Mouse (Mus musculus): ENCODE measurements around the gene Rgl2. TPM values are rescaled to one million over a fixed set of nuclear protein-coding genes. Genes with fewer than 3 reads are reported as not detected.

Rgl2 gene
- polyA plus RNA-seq, 1 experiment from 2014 or later = 60.9 TPM

GRCm38 (mm10) chr17:33918293-33919203, 10.8 kb upstream of the Rgl2 start:
- Histone ChIP-seq H3K4me1 (peaks cover 44% of the 10 kb centered on the region), H3K9ac (peak overlapping the region; percentile 37; the same call in 1 of the 2 replicates), H3K27ac (no peak overlapping the region), H3K27me3 (replicated peaks) (no peaks in the 10 kb centered on the region), H3K36me3 (replicated peaks) (peaks cover 9% of the 10 kb centered on the region; the same call in 1 of the 2 replicates), H3K4me2 (peak overlapping the region; percentile 56), H3K9me3 (no peaks in the 10 kb centered on the region), H3K4me3 (peak overlapping the region; percentile 32; the same call in 1 of the 2 replicates)
- no peak for ATAC-seq (replicated peaks)
- 62% methylated on average over 37 of the region's 37 CpGs for WGBS

- Histone ChIP-seq H3K4me1 (peaks cover 44% of the 10 kb centered on the region), H3K27ac (peak overlapping the region; percentile 49; the same call in 1 of the 2 replicates), H3K9me3 (no peaks in the 10 kb centered on the region), H3K4me2 (peak overlapping the region; percentile 56), H3K4me3 (peak overlapping the region; percentile 32), H3K9ac (peak overlapping the region; percentile 37), H3K27me3 (replicated peaks) (no peaks in the 10 kb centered on the region), H3K36me3 (replicated peaks) (no peaks in the 10 kb centered on the region; the same call in 1 of the 2 replicates)
- 1% methylated on average over 52 of the region's 52 CpGs for WGBS
- no peak for ATAC-seq (replicated peaks)
Measured at GRCm38 (mm10) chr17:33919351-33920281, 9.7 kb upstream of the Rgl2 start.

- Histone ChIP-seq H3K27me3 (replicated peaks) (no peaks in the 10 kb centered on the region), H3K4me3 (peak overlapping the region; percentile 32), H3K4me2 (peak overlapping the region; percentile 56), H3K9me3 (no peaks in the 10 kb centered on the region), H3K9ac (peak overlapping the region; percentile 37), H3K36me3 (replicated peaks) (no peaks in the 10 kb centered on the region), H3K4me1 (peaks cover 35% of the 10 kb centered on the region), H3K27ac (peak overlapping the region; percentile 49; the same call in 1 of the 2 replicates)
- no peak for ATAC-seq (replicated peaks)
- 1% methylated on average over 36 of the region's 36 CpGs for WGBS
Measured at GRCm38 (mm10) chr17:33920282-33921097, 8.9 kb upstream of the Rgl2 start.

- Histone ChIP-seq H3K27me3 (replicated peaks) (no peaks in the 10 kb centered on the region), H3K4me1 (peaks cover 34% of the 10 kb centered on the region), H3K4me3 (no peak overlapping the region), H3K4me2 (no peak overlapping the region), H3K27ac (no peak overlapping the region), H3K9me3 (no peaks in the 10 kb centered on the region), H3K9ac (no peak overlapping the region), H3K36me3 (replicated peaks) (no peaks in the 10 kb centered on the region)
- ATAC-seq (replicated peaks) = no peak
- 91% methylated on average over 7 of the region's 7 CpGs for WGBS
Measured at GRCm38 (mm10) chr17:33921361-33921760, 8.0 kb upstream of the Rgl2 start.

GRCm38 (mm10) chr17:33924577-33925283, 4.6 kb upstream of the Rgl2 start:
- ATAC-seq (replicated peaks) = no peak
- no peaks in the 10 kb centered on the region for H3K36me3 ChIP-seq (replicated peaks)
- no peaks in the 10 kb centered on the region for H3K9me3 ChIP-seq
- H3K4me1 ChIP-seq = peaks cover 24% of the 10 kb centered on the region
- H3K4me2 ChIP-seq = no peak overlapping the region
- H3K4me3 ChIP-seq = no peak overlapping the region
- WGBS = 85% methylated on average over 10 of the region's 10 CpGs
- no peak overlapping the region for H3K9ac ChIP-seq
- H3K27me3 ChIP-seq (replicated peaks) = no peaks in the 10 kb centered on the region
- H3K27ac ChIP-seq = no peak overlapping the region

- no peaks in the 10 kb centered on the region for H3K9me3 ChIP-seq
- no peak overlapping the region for H3K4me3 ChIP-seq
- H3K4me1 ChIP-seq = peaks cover 18% of the 10 kb centered on the region
- H3K4me2 ChIP-seq = no peak overlapping the region
- no peaks in the 10 kb centered on the region for H3K27me3 ChIP-seq (replicated peaks)
- 77% methylated on average over 21 of the region's 21 CpGs for whole genome bisulfite sequencing
- no peak overlapping the region for H3K9ac ChIP-seq
- no peak for ATAC-seq (replicated peaks)
- no peaks in the 10 kb centered on the region for H3K36me3 ChIP-seq (replicated peaks)
- no peak overlapping the region for H3K27ac ChIP-seq
Measured at GRCm38 (mm10) chr17:33925406-33926116, 3.8 kb upstream of the Rgl2 start.

- no peak for ATAC-seq (replicated peaks)
- 70% methylated on average over 17 of the region's 17 CpGs for WGBS
Measured at GRCm38 (mm10) chr17:33926207-33926932, 3.0 kb upstream of the Rgl2 start.

GRCm38 (mm10) chr17:33928251-33928947, 944 bp upstream of the Rgl2 start:
- H3K36me3 ChIP-seq (replicated peaks) = no peaks in the 10 kb centered on the region
- peak overlapping the region; percentile 93; the same call in 1 of the 2 replicates for H3K27ac ChIP-seq
- WGBS = 66% methylated on average over 21 of the region's 21 CpGs
- ATAC-seq (replicated peaks) = no peak
- H3K4me3 ChIP-seq = peak overlapping the region; percentile 93
- no peaks in the 10 kb centered on the region for H3K27me3 ChIP-seq (replicated peaks)
- H3K4me1 ChIP-seq = peaks cover 26% of the 10 kb centered on the region
- no peaks in the 10 kb centered on the region for H3K9me3 ChIP-seq
- H3K9ac ChIP-seq = peak overlapping the region; percentile 71
- peak overlapping the region; percentile 99 for H3K4me2 ChIP-seq

More at GRCm38 (mm10) chr17:33926207-33926932, 3.0 kb upstream of the Rgl2 start:
- H3K27ac ChIP-seq = no peak overlapping the region
- no peaks in the 10 kb centered on the region for H3K36me3 ChIP-seq (replicated peaks)
- no peak overlapping the region for H3K9ac ChIP-seq
- peaks cover 24% of the 10 kb centered on the region for H3K4me1 ChIP-seq
- H3K4me2 ChIP-seq = no peak overlapping the region
- H3K27me3 ChIP-seq (replicated peaks) = no peaks in the 10 kb centered on the region
- H3K9me3 ChIP-seq = no peaks in the 10 kb centered on the region
- no peak overlapping the region for H3K4me3 ChIP-seq

- ATAC-seq (replicated peaks) = no peak; the same call in 1 of the 2 replicates
Measured at GRCm38 (mm10) chr17:33930280-33931158, 1.2 kb downstream of the Rgl2 start.

More at GRCm38 (mm10) chr17:33930280-33931158, 1.2 kb downstream of the Rgl2 start:
- H3K4me2 ChIP-seq = peak overlapping the region; percentile 99
- no peaks in the 10 kb centered on the region for H3K36me3 ChIP-seq (replicated peaks)
- peak overlapping the region; percentile 89 for H3K9ac ChIP-seq
- H3K27ac ChIP-seq = peak overlapping the region; percentile 93
- peak overlapping the region; percentile 93 for H3K4me3 ChIP-seq
- H3K27me3 ChIP-seq (replicated peaks) = no peaks in the 10 kb centered on the region
- H3K9me3 ChIP-seq = no peaks in the 10 kb centered on the region
- under 1% methylated on average over 45 of the region's 45 CpGs for WGBS
- H3K4me1 ChIP-seq = peaks cover 26% of the 10 kb centered on the region

Measured in midbrain, embryonic 15.5 days (tissue).